Mouse (Mus musculus): ENCODE measurements around the gene Caln1. TPM values are rescaled to one million over a fixed set of nuclear protein-coding genes. Genes with fewer than 3 reads are reported as not detected.

Caln1 gene
- total RNA-seq, 2 experiments from 2014 or later: 0.36 to 0.56 TPM

GRCm38 (mm10) chr5:130815352-130815751 is 446.1 kb downstream of the Caln1 start:
- no peak for DNase-seq

DNA sequence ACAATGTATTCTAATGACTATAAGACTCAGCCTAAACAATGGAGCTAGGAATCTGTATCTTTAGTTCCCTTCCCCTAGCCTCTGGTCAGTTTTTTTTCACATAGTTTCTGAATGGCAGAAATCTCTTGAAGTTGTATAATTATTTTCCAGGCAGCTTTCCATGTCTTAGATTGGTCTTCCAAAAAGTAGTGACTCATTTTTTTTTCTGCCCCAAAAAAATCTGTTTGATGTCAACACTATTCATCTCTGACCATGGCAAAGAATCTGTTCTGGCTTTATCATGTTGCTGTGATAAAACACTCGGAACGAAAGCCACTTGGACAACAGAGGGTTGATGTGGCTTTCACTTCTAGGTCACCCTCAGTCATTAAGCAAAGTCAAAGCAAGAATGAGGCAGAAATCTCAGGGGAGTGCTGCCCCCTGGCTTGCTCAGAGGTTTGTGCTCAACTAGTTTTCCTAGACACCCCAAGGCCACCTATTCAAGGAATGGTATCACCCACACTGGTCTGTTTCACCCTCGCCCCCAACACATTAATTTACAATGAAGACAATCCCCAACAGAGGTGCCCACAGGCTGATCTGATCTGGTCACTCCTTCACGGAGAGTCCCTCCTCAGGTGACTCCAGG is 450.9 kb downstream of the Caln1 start:
- DNase-seq: no peak

DNA sequence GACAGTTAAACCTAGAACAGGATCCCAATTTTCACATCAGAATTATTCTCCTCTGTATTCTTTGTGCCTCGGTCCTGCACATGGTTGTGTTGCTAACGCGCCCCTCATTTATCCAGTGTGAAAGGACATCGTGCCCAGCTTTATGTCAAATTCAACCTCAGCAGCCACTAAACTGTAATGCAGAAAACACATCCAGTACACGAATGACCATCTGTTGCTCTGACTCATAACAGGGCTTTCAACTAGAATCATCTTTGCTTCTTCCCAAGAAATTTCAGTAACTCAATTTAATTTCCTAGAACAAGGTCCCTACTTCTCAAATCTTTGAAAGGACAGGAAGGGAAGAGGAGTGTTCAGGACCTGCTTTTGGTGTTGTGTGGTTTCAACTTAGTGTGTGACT is 451.4 kb downstream of the Caln1 start:
- no peak for DNase-seq

- DNase-seq: no peak
These were observed 456.5 kb downstream of the Caln1 start for GRCm38 (mm10) chr5:130825797-130826196.

DNA sequence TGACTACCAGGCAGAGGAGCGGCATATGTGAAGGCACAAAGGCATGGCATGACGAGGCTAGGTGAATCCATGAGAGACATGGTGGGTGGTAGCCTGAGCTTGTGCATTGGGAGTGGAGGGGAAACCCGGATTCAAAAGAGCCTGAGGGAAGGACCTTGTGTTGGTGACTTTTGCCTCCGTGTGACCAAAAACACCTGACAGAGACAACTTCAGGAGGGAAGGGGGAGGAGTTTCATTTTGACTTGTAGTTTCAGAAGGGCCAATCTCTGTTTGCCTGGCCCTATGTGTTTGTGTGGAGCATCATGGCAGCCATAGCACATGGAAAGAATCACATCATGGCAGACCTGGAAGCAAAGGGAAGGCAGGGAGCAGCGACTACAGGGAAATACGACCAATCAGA is 479.3 kb downstream of the Caln1 start:
- no peak for DNase-seq

- no peak for DNase-seq
These were observed 480.4 kb downstream of the Caln1 start for GRCm38 (mm10) chr5:130849610-130850009.

GRCm38 (mm10) chr5:130852182-130852581 is 482.9 kb downstream of the Caln1 start:
- no peak for DNase-seq

DNA sequence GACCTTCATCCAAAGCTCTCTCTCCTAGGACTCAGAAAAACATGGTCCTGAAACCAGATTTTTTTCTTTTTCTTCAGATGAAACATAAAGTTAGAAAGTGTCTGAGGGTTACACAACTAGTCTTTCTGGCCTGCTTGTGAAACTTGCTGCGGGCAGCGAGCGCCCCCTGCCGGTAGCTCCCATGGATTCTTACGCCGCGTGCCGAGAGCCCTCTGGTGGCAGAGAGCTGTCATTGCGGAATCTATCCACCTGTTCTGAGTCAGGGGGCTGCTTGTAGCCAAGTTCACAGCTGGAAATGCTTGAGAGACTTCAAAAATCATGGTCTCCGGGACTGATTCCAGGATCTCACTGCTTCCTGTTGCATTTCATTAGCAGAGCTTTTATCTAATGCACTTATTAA is 484.1 kb downstream of the Caln1 start:
- DNase-seq: peak; percentile 92

- DNase-seq: no peak
These were observed 485.2 kb downstream of the Caln1 start for GRCm38 (mm10) chr5:130854430-130854829.

DNA sequence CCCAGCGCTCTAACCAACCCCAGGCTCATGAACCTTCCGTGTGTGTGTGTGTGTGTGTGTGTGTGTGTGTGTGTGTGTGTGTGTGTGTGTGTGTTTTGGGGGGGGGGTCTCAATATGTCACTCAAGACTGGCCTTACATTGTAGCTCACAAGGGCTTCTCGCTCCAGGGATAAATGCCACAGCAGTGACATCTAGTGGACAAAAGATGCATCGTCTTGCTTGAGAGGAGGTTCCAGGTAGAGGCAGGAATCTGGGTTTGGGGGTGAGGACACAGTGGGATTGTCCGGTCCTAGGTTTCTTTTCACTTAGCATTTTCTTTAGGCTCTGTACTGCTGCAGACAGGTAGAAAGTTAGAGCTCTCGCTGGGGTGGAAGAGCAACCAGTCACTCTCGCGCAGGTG is 488.9 kb downstream of the Caln1 start:
- DNase-seq: peak; percentile 31

DNA sequence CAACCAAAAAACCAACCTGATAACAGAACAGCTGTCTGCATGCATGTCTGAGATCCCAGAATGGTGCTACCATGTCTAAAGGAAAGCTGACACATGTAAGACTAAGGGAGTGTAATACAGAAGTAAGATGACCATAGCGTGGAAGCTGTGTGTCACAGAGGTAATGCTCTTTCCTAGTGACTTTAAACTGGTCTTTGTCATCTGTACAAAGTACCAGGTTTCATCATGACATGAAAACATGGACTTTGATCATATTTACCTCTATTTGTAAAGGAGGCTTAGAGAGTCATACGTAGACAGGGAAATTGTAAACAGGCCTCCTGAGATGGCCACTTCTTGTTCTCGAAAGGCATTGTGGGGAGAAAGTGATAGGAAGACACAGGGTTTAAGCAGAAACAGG is 489.5 kb downstream of the Caln1 start:
- no peak for DNase-seq

DNA sequence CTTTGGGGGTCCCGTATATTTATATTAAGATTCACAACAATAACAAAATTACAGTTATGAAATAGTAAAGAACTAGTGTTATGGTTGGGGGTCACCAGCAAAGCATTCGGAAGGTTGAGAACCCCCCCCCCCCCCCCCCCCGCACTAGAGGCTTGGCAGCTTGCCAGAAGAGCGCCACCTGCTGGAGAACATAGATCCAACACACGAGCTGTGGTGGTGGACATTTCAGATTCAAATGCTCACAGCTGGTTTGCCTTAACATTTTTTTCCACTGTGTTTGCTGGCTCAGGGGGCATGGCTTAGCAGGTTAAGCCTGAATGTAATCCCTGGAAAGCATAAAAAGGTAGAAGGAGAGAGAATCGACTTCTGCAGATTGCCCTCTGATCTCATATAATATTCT is 490.5 kb downstream of the Caln1 start:
- peak; percentile 15 for DNase-seq

DNA sequence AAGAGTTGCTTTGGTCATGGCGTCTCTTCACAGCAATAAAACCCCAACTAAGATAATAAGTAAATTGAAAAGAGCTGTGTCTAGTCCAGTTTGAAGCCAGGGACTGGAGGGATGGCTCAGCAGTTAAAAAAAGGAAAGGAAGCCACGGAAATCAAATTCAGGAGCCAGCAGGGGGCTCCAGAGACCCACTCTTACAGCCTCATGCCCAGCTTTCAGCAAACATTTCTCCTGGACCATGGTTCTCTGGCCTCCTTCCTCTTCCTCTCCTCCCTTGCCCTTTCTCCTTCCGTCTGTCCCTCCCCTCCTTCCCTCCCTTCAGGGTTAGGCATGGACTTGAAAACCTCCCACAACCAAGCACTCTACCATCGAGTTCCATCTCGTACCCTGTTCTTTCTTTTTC is 493.0 kb downstream of the Caln1 start:
- DNase-seq: peak; percentile 50

GRCm38 (mm10) chr5:130869869-130870268 is 500.6 kb downstream of the Caln1 start:
- peak; percentile 11 for DNase-seq

GRCm38 (mm10) chr5:130871086-130871485 is 501.8 kb downstream of the Caln1 start:
- DNase-seq: no peak

DNA sequence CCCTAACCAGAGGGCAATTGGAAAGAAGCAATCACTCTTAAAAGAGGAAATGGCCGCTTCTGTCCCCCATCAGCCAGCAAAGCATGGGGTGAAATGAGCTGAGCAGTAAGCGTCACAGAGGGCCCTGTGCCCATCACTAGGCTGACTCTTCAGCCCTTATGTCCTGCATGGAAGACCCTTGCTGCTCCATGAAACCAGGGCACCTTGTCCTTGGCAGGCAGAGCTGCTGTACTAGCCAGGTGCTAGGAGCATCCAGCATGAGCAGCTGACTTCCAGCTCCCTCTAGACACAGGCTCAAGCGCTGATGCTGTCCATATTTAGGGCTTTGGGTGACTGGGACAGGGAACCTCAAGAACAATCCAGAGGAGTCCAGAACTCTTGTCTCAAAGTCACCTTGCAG is 506.1 kb downstream of the Caln1 start:
- no peak for DNase-seq

GRCm38 (mm10) chr5:130880331-130880730 is 511.1 kb downstream of the Caln1 start:
- DNase-seq: no peak

DNA sequence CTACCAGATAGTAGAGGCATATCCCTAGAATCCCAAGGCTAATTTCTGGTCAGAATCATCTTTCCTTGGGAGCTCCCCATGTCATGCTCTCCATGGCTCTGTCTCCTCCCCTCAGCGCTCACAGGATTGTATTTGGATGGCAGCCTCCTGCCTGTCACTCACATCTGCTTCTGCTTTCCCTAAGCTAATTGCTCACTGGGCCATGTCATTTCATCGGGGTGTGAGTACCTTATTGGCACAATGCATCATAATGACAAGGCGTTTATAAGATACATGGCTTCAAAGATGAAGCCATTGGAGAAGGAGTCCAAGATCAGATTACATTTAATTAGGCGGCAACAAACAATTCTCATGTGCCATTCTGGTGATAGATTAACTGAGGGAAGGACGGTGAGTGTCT is 522.5 kb downstream of the Caln1 start:
- no peak for DNase-seq

DNA sequence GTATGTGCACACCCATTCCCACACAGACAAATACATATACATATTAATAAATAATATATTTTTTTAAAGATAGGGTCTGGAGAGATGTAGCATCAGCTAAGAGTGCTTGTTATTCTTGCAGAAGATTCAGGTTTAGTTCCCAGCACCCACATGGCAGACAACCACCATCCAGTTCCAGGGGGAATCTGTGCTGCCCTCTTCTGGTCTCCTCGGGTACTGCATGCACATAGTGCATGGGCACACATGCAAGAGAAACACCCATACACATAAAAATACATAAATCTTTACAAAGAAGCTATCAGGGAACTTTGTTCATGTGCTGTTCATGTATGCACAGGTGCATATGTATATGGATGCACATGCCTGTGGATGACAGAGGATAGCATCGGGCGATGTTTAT is 526.7 kb downstream of the Caln1 start:
- DNase-seq: no peak

Other genes starting within 250 kb of the Caln1 start
- gene Kctd7, start 224.6 kb upstream of the Caln1 start, total RNA-seq (2021): 1 to 10 TPM; 3.9 to 5.7 TPM
- gene Rabgef1, start 197.7 kb upstream of the Caln1 start, total RNA-seq (2021): 10 to 100 TPM; 33.3 to 39.3 TPM
- gene Tmem248, start 152.4 kb upstream of the Caln1 start, total RNA-seq (2021): 10 to 100 TPM; 25.2 to 29.9 TPM
- gene Sbds, start 113.9 kb upstream of the Caln1 start, total RNA-seq (2021): 10 to 100 TPM; 25.8 to 31.6 TPM
- 1 to 10 TPM; 9.1 to 9.3 TPM for gene Tyw1, start 113.8 kb upstream of the Caln1 start, total RNA-seq (2021)
- not detected for gene A330070K13Rik, start 15.2 kb downstream of the Caln1 start, total RNA-seq (2021)

Data from gastrocnemius, postnatal 10 days (tissue).